Mouse (Mus musculus) bone marrow, adult 2 months (tissue): ENCODE data around the gene Abca7. TPM values are rescaled to one million over a fixed set of nuclear protein-coding genes. Genes with fewer than 3 reads are reported as not detected.
A peak's percentile ranks its signal among the peaks of the same experiment; 100 is the strongest.

Source experiments
- H3K27ac ChIP-seq: fragments of 200-500 bp; 2 replicates; pipeline ENCODE4 v1.5.1; 2012; ENCODE audit warnings: low read depth, mild to moderate bottlenecking, control low read depth, inconsistent platforms, low read length; ENCODE audit not compliant: control insufficient read depth, poor library complexity, insufficient read depth
- H3K4me1 ChIP-seq: fragments of 200-500 bp; 2 replicates; pipeline ENCODE4 v1.6.1; 2011; ENCODE audit warnings: low read length; ENCODE audit not compliant: control insufficient read depth, insufficient read depth
- H3K4me3 ChIP-seq: fragments of 200-500 bp; replicated peaks from 2 replicates; pipeline ENCODE3; 2011; ENCODE audit warnings: mild to moderate bottlenecking, low read depth, low read length, control low read depth; ENCODE audit not compliant: control insufficient read depth
- CTCF ChIP-seq: fragments of 200-500 bp; IDR thresholded peaks from 2 replicates; pipeline ENCODE4 v1.5.1; 2011; ENCODE audit warnings: low read length, control low read depth; ENCODE audit not compliant: control insufficient read depth, insufficient read depth
- POLR2A ChIP-seq: fragments of 200-500 bp; IDR thresholded peaks from 2 replicates; pipeline ENCODE4 v1.6.1; 2011; ENCODE audit warnings: low read depth, mild to moderate bottlenecking, control low read depth, low read length, borderline replicate concordance; ENCODE audit not compliant: control insufficient read depth
- WGBS: fragments of 180-500 bp; shearing (Covaris S2); methylation state at CpG from one replicate; pipeline ENCODE4 v1.1.7; 2018; 5-methylcytosine and 5-hydroxymethylcytosine counted together
- polyA plus RNA-seq: library from polyadenylated mRNA; stranded (reverse); fragments of >200 nt; gene quantifications from 2 replicates; pipeline ENCODE4 v1.2.4, GENCODE M21; 2011; ENCODE audit warnings: low replicate concordance; ENCODE audit not compliant: missing spikeins, insufficient read depth, insufficient read length

Abca7 gene
- polyA plus RNA-seq, 1 experiment = 96.9 TPM

DNA sequence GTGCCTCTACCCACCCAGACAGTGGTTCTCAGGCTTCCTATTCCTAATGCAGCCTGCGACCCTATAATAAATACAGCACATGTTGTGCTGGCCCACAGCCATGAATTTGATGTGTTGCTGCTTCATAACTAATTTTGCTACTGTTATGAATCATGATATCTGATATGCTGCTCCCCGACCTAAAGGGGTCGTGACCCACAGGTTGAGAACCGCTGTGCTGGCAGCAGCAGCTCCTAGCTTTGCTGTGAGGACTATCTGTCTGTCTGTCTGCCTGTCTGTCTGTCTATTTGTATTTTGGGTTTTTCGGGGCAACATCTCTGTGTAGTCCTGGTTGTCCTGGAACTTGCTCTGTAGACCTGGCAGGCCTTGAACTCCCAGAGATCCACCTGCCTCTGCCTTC, 27.5 kb downstream of the Abca7 start:
- peak overlapping the region; percentile 72 for H3K27ac ChIP-seq
- H3K4me3 ChIP-seq = no peak overlapping the region
- TF ChIP-seq POLR2A = no peak
- TF ChIP-seq CTCF = no peak
- peaks cover 7% of the 10 kb centered on the region for H3K4me1 ChIP-seq
- WGBS = 50% methylated on average over 5 of the region's 5 CpGs

DNA sequence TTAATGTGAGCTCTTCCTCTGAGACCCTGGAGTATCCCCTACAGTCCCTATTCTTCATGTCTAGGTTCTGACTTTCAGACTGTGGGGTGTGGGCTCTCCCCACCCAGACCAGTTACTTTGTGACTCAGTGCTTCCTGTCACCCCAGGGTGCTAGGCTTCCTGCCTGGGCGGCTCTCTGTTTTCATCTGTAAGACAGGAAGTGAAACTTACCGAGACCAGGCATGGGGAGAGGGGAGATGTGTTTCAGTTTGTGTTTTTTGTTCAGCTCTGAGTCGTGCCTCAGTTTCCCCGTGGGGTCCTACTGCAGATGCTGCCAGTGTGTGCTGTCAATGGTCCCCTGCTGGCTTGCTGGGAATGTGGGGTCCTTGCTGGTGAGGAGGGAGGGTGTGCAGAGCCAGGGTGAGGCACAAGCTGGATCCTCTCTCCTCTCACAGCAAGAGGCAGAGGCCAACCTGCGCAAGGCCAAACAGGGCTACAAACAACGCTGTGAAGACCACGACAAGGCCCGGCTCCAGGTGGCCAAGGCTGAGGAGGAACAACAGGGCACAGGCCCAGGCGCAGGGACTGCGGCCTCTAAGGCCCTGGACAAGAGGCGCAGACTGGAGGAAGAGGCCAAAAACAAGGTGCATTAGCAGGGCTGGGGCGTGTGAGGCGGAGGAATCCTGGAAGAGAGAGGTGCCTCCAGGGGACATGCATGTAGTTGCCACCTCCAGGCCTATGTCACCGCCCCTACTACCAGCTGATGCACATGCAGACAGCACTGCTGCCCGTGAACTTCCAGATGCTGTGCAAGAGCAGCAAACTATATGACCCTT, 28.1 kb downstream of the Abca7 start:
- TF ChIP-seq CTCF = no peak
- no peak for TF ChIP-seq POLR2A
- peaks cover 7% of the 10 kb centered on the region for H3K4me1 ChIP-seq
- 61% methylated on average over 15 of the region's 15 CpGs for WGBS
- H3K4me3 ChIP-seq = peak overlapping the region; percentile 28
- H3K27ac ChIP-seq = peak overlapping the region; percentile 73

DNA sequence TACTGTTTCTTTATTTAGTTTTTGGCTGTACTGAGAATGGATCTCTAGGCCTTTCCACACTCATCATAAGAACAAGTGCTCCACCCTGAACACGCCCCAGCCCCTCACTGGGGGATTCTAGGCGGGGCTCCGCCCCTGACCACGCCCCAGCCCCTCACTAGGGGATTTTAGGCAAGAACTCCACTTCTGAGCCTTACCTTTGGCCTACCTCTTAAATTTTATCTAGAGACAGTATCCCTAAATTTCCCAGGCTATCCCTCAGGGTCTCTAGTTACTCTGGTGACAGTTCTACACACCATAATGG, 28.7 kb downstream of the Abca7 start:
- no peak for TF ChIP-seq POLR2A
- TF ChIP-seq CTCF = no peak
- 65% methylated on average over 4 of the region's 4 CpGs for WGBS
- H3K4me3 ChIP-seq = no peak overlapping the region
- peak overlapping the region; percentile 73; the same call in 1 of the 2 replicates for H3K27ac ChIP-seq
- H3K4me1 ChIP-seq = peaks cover 7% of the 10 kb centered on the region

DNA sequence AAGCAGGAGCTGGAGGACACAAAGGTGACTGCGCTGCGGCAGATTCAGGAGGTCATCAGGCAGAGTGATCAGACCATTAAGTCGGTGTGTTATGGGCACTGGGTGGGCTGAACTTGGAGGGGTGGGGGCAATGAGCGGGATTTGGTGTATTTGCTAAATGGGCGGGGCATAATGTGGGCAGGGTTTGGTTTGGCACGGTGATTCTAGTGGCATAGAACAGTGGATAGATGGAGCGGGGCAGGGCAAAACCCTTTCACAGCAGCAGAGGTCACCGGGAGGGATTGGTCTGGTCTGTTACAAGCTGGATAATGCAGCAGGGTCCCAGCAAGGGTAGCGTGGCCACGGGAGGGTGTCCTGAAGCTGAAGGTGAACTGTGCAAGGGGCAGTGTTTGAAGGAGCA, 29.2 kb downstream of the Abca7 start:
- WGBS = 81% methylated on average over 10 of the region's 10 CpGs
- Histone ChIP-seq H3K4me3 (no peak overlapping the region), H3K4me1 (peaks cover 7% of the 10 kb centered on the region), H3K27ac (peak overlapping the region; percentile 73; the same call in 1 of the 2 replicates)
- TF ChIP-seq CTCF (no peak), POLR2A (no peak)

DNA sequence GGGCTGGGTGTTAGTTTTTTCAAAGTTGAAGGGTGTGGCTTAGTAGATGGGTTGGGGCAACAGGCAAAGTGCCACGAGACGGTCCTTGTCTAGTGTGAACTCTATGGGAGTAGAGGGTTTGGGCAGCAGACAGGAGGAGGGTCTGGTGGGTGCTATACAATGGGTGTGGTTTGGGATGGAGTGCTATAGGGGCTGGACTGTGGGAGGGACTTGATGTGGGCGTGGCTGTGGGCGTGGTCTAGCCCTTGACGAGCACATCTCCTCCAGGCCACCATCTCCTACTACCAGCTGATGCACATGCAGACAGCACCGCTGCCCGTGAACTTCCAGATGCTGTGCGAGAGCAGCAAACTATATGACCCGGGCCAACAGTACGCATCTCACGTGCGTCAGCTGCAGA, 29.6 kb downstream of the Abca7 start:
- Histone ChIP-seq H3K4me1 (peaks cover 7% of the 10 kb centered on the region), H3K4me3 (no peak overlapping the region), H3K27ac (no peak overlapping the region; the same call in 1 of the 2 replicates)
- WGBS = 67% methylated on average over 12 of the region's 12 CpGs
- TF ChIP-seq CTCF (no peak), POLR2A (no peak)

DNA sequence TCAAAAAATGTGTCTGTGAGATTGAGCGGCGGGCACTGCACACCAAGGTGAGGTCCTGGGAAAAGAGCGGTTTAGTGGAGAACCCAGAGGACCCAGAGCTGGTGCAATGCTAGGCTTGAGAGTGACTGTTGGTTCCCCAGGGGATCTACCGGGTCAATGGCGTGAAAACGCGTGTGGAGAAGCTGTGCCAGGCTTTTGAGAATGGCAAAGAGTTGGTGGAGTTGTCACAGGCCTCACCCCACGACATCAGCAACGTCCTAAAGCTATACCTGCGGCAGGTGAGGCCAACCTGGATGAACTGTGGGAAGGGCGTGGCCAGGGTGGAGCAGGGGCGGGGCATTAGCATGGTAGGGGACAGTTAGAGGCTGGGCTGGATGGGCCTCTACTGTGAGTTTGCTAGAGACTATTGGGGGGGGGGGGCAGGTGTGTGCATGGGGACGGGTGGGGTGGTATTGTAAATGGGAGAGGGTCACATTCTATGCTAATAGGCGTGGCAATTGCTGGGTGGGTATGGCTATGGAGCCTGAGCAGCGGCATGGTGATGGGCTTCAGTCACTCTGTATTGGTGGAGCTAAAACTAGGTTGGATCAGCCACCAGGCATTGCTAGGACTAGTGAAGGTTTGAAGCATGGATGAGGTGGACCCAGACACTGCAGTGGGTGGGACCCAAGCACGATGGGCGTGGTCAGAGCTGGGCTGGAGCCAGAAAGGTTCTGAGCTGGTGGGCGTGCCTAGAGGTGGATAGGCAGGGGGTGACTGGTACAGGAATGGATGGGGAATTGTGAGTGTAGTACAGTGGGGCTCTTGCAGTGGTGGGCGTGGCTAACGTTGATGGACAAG, 31.6 kb downstream of the Abca7 start:
- Histone ChIP-seq H3K4me1 (peaks cover 9% of the 10 kb centered on the region), H3K4me3 (no peak overlapping the region), H3K27ac (no peak overlapping the region; the same call in 1 of the 2 replicates)
- 80% methylated on average over 20 of the region's 20 CpGs for WGBS
- TF ChIP-seq CTCF (no peak), POLR2A (no peak)

DNA sequence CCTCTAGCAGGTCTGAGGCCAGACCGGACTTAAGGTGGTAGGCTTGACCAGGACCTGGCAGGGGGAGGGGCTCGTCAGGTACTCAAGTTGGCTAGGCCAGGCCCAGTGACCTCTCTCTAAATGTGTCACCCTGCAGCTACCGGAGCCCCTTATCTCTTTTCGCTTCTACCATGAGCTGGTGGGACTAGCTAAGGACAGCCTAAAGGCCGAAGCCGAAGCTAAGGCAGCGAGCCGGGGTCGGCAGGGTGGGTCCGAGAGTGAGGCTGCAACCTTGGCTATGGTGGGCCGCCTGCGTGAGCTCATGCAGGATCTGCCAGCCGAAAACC, 32.2 kb downstream of the Abca7 start:
- TF ChIP-seq CTCF (no peak), POLR2A (no peak)
- Histone ChIP-seq H3K27ac (no peak overlapping the region; the same call in 1 of the 2 replicates), H3K4me3 (no peak overlapping the region), H3K4me1 (peaks cover 9% of the 10 kb centered on the region)
- 92% methylated on average over 13 of the region's 13 CpGs for WGBS

DNA sequence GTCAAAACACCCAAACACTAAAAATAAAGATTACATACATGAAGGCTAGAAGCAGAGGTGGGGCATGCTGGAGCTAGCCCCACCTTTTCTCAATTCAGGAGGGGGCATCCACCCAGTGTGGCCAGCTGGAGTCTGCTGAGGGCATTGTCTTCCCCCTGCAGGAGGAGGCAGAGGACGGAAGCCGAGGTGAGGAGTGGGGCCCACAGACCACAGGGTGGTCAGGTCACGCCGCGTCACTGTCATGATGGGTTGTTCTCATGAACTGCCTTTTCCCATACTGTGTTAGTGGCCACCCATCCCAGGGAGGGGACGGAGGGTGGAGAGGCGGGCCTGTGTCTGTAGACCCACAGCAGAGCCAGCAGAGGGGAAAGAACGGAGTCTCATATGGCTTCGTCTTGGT, 33.9 kb downstream of the Abca7 start:
- H3K4me1 ChIP-seq = peaks cover 7% of the 10 kb centered on the region

More for the DNA sequence above, 33.9 kb downstream of the Abca7 start:
- TF ChIP-seq POLR2A (no peak), CTCF (no peak)
- Histone ChIP-seq H3K27ac (0 out of 2 replicates have a peak overlapping the region, but pooled peaks have one; percentile 13), H3K4me3 (no peak overlapping the region)
- 68% methylated on average over 9 of the region's 9 CpGs for whole genome bisulfite sequencing
